Mouse (Mus musculus) lung, postnatal 0 days (tissue): ENCODE measurements around the gene Khdc1a. TPM values are rescaled to one million over a fixed set of nuclear protein-coding genes. Genes with fewer than 3 reads are reported as not detected.
"Not testable (repeated sequence)": the region's sequence is repeated elsewhere in the genome, so short reads cannot be mapped to it uniquely, and the experiment has no call there.

ENCODE experiments used
- ATAC-seq: fragments of 200-750 bp; cut with Nextera tagmentation; 2 replicates; pipeline ENCODE4 v1.8.0; 2017; ENCODE audit warnings: moderate library complexity
- DNase-seq: peaks from one replicate; pipeline ENCODE4 v3.0.0-alpha.2; 2016; ENCODE audit warnings: low spot score
- H3K27ac ChIP-seq: fragments of 300-500 bp; sonication (generic); 2 replicates; pipeline ENCODE4 v1.5.1; 2014; ENCODE audit warnings: antibody characterized with exemption, mild to moderate bottlenecking, low read length, mixed read lengths
- H3K27me3 ChIP-seq: fragments of 300-500 bp; sonication (generic); replicated peaks from 2 replicates; pipeline ENCODE4 v1.6.1; 2014; ENCODE audit warnings: low read length, mixed read lengths; ENCODE audit not compliant: insufficient read depth
- H3K36me3 ChIP-seq: fragments of 300-500 bp; sonication (generic); 2 replicates; pipeline ENCODE4 v1.6.1; 2014; ENCODE audit warnings: low read length, mixed read lengths; ENCODE audit not compliant: insufficient read depth
- H3K4me1 ChIP-seq: fragments of 300-500 bp; sonication (generic); 2 replicates; pipeline ENCODE4 v1.6.1; 2014; ENCODE audit warnings: antibody characterized with exemption, low read depth, low read length, mixed read lengths; ENCODE audit not compliant: insufficient read depth
- H3K4me2 ChIP-seq: fragments of 300-500 bp; sonication (generic); replicated peaks from 2 replicates; pipeline ENCODE4 v1.6.1; 2014; ENCODE audit warnings: low read depth, mild to moderate bottlenecking, low read length, moderate library complexity, mixed read lengths
- H3K4me3 ChIP-seq: fragments of 300-500 bp; sonication (generic); 2 replicates; pipeline ENCODE4 v1.5.1; 2014; ENCODE audit warnings: low read depth, low read length
- H3K9ac ChIP-seq: fragments of 300-500 bp; sonication (generic); replicated peaks from 2 replicates; pipeline ENCODE4 v1.6.1; 2014; ENCODE audit warnings: low read depth, mild to moderate bottlenecking
- H3K9me3 ChIP-seq: fragments of 300-500 bp; sonication (generic); 2 replicates; pipeline ENCODE4 v1.6.1; 2016; ENCODE audit warnings: low read length, mixed read lengths
- CTCF ChIP-seq: IDR thresholded peaks from 2 replicates; pipeline ENCODE4 v1.5.1; 2016; ENCODE audit warnings: antibody characterized with exemption, mild to moderate bottlenecking
- EP300 ChIP-seq: IDR thresholded peaks from 2 replicates; pipeline ENCODE4 v1.6.1; 2016; ENCODE audit warnings: antibody characterized with exemption, mild to moderate bottlenecking, control low read depth
- WGBS: fragments of 180-500 bp; shearing (Covaris S2); extraction: QIAGEN DNeasy Blood & Tissue Kit; methylation state at CpG from one replicate; pipeline ENCODE4 v1.1.7; 2014; 5-methylcytosine and 5-hydroxymethylcytosine counted together
- polyA plus RNA-seq: library from polyadenylated mRNA; unstranded; fragments of >200 nt; fragmentation: Nextera tagmentation; extraction: Ambion mirVana; gene quantifications from 2 replicates; pipeline ENCODE4 v1.2.1, GENCODE M21; 2015

Gene Khdc1a
- polyA plus RNA-seq, 1 experiment from 2014 or later, result not detected

DNA sequence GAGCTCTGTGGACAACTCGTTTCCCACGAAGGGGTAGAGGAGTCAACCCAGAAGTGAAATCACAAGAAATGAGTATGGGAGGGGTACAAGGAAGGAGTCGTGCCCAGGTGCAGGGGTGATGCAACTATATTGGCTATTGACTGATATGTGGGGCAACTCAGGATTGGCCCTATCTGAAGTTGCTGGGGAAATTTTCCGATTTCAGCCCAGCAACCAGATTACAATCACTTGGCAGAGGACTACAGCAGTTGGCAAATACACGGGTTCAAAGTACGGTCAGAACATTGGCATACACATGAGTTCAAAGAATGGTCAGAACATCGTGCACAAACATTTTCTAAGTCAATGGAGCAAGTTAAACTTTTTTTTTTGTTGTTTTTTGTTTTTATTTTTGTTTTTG lies 22.7 kb upstream of the Khdc1a start:
- WGBS, result 86% methylated on average over 7 of the region's 7 CpGs
- no peak overlapping the region for H3K4me3 ChIP-seq
- H3K4me2 ChIP-seq, result no peak overlapping the region
- no peak overlapping the region for H3K9ac ChIP-seq
- no peaks in the 10 kb centered on the region for H3K36me3 ChIP-seq
- DNase-seq (peak; percentile 13), ATAC-seq (no peak)
- no peak overlapping the region for H3K27ac ChIP-seq
- H3K4me1 ChIP-seq, result no peaks in the 10 kb centered on the region
- no peak for TF ChIP-seq CTCF
- TF ChIP-seq EP300, result peak; percentile 9; the same call in 1 of the 2 replicates
- no peaks in the 10 kb centered on the region for H3K27me3 ChIP-seq
- no peaks in the 10 kb centered on the region for H3K9me3 ChIP-seq

DNA sequence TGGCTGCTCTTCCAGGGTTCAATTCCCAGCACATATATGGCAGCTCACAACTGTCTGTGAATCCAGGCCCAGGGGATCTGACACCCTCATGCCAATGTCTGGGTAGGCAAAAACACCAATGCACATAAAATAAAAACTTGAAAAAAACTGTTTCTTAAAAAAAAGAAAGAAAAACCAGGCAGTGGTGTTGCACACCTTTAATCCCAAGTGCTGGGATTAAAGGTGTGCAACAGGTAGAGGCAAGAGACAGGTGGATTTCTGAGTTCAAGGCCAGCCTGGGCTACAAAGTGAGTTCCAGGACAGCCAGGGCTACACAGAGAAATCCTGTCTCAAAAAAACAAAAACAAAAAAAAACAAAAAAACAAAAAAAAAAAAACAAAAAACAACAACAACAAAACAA lies 18.3 kb upstream of the Khdc1a start:
- not testable (repeated sequence) for H3K36me3 ChIP-seq, H3K4me3 ChIP-seq, H3K9ac ChIP-seq, H3K27ac ChIP-seq, H3K27me3 ChIP-seq, DNase-seq, H3K4me2 ChIP-seq, H3K4me1 ChIP-seq, ATAC-seq, H3K9me3 ChIP-seq

DNA sequence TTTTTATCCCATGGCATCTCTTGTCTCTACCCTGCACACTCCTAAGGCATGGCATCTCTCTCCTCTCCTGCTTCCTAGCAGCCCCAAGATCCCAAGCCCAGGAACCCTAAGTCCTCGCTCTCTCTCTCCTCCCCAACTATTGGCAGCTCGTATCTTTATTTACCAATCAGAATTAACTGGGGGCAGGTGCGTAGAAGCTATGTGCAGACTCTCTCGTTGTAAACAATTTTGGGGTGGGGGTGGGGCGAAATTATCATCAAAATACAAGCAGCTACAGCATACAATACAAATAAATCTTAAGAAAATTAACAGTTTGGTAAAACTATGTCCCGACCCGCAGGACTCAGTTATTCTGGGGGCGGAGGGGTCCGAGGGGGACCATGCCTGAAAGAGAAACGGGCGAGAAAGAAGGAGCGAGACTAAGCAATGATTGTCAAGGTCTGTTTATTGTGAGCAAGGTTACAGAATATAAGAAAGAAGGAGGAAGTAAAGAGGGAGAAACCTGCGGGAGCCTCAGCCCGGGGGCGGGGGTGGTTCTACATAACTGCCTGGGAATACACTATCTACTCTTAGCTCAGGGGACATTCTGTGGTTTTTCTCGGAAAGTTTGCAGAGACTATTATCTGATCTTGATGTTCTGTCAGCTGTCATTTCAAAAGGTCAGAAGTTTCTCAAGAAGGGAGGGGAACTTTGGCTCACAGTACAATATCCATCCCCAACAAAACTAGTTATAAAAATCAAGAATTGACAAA lies 16.0 kb upstream of the Khdc1a start:
- Histone ChIP-seq H3K36me3 (no peaks in the 10 kb centered on the region), H3K9ac (no peak overlapping the region), H3K27me3 (no peaks in the 10 kb centered on the region), H3K4me3 (no peak overlapping the region), H3K4me1 (no peaks in the 10 kb centered on the region), H3K9me3 (no peaks in the 10 kb centered on the region), H3K27ac (no peak overlapping the region), H3K4me2 (no peak overlapping the region)
- ATAC-seq, result peak; percentile 67
- TF ChIP-seq EP300, result peak; percentile 74
- no peak for TF ChIP-seq CTCF
- DNase-seq, result peak; percentile 70
- WGBS, result 71% methylated on average over 16 of the region's 16 CpGs

DNA sequence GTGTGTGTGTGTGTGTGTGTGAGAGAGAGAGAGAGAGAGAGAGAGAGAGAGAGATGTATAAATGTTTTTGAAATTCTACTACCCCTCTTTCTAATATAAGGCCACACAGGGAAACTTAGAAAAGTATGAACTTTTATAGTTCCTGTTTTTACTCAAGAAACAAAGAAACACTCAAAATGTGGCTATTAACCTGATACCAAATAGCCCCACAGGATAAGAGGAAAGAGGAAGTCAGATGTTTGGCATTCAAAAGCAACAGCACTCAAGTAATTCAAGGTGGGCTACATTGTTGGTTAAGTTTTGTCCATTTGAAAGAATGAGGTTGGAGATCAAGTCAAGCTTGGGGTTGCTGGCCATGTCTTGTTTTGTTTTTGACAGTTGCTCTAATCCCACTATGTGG lies 13.6 kb upstream of the Khdc1a start:
- ATAC-seq, result no peak
- H3K36me3 ChIP-seq, result no peaks in the 10 kb centered on the region
- no peaks in the 10 kb centered on the region for H3K4me1 ChIP-seq

DNA sequence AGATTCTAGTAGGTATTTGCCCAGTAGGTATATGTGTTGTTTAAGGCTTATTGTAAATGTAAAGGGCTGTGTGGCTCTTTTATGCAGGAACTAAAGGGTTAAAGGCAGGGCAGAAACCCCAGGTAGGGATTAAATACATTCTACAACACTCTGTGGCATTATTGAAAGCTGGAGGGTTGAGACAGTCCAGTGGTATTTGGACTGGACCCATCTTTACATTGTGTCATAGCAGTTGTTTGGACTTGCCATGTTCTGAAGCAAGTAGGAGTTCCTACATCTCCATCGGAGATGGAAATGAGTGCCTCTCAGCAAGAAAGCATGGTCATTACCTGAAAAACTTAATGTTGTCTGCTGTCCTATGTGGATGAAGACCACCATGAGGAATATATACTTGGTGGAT lies 8.7 kb upstream of the Khdc1a start:
- Histone ChIP-seq H3K4me1 (no peaks in the 10 kb centered on the region), H3K4me3 (no peak overlapping the region), H3K9ac (no peak overlapping the region), H3K27ac (no peak overlapping the region), H3K27me3 (no peaks in the 10 kb centered on the region), H3K4me2 (no peak overlapping the region), H3K9me3 (no peaks in the 10 kb centered on the region), H3K36me3 (no peaks in the 10 kb centered on the region)
- WGBS, result 96% methylated on average over 1 of the region's 1 CpGs
- ATAC-seq (no peak), DNase-seq (no peak)
- TF ChIP-seq CTCF (no peak), EP300 (no peak)

More for the DNA sequence above, 13.6 kb upstream of the Khdc1a start:
- Histone ChIP-seq H3K9ac (no peak overlapping the region), H3K27ac (no peak overlapping the region), H3K4me2 (no peak overlapping the region), H3K9me3 (no peaks in the 10 kb centered on the region), H3K4me3 (no peak overlapping the region), H3K27me3 (no peaks in the 10 kb centered on the region)
- no peak for DNase-seq
- TF ChIP-seq CTCF (no peak), EP300 (no peak)

DNA sequence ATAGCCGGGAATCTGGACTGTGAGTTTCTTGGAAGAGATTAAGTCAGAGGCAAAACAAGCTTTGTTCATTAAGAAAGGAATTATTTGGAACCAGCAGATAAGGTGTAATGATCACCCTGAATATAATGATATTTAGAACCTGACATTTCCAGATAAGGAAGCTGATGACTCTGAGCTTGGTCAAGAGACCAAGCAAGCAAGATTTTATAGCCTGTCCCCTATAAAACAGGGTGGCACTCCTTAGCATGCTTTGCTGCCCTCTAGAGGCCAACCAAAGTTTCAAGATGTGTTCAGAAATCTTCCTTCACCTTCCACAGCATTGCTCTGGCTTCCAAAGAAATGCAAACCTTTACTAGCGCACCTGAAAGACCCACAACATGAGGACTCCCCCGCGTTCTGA lies 5.2 kb upstream of the Khdc1a start:
- H3K27me3 ChIP-seq, result no peaks in the 10 kb centered on the region
- no peaks in the 10 kb centered on the region for H3K36me3 ChIP-seq
- peak; percentile 81 for TF ChIP-seq CTCF
- no peak for TF ChIP-seq EP300
- no peak overlapping the region for H3K9ac ChIP-seq
- WGBS, result 57% methylated on average over 4 of the region's 4 CpGs
- ATAC-seq (peak; percentile 44), DNase-seq (peak; percentile 77)
- H3K4me3 ChIP-seq, result no peak overlapping the region
- no peaks in the 10 kb centered on the region for H3K9me3 ChIP-seq
- H3K27ac ChIP-seq, result no peak overlapping the region
- H3K4me1 ChIP-seq, result no peaks in the 10 kb centered on the region
- no peak overlapping the region for H3K4me2 ChIP-seq

DNA sequence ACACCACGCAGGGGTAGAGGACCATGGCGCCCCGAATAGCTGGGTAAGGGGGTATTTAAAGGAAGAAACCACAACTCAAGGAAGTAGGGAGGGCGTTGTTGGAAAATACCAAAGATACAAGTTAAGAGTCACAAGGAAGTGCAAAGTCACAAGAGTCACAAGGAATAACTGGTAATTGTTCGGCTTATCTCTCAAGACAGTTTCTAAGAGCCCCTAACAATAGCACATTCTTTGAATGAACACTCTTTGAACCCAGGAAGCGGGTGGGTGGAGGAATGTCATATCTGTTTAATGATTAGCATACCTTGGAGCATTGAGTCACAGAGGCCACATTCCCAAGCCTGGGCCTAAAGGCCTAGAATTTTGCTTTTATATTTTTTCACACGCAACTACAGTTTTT lies 4.7 kb upstream of the Khdc1a start:
- H3K4me2 ChIP-seq, DNase-seq, H3K4me3 ChIP-seq, ATAC-seq, H3K9me3 ChIP-seq, H3K4me1 ChIP-seq, H3K27me3 ChIP-seq, H3K36me3 ChIP-seq, H3K27ac ChIP-seq, H3K9ac ChIP-seq: not testable (repeated sequence)
- WGBS, result 62% methylated on average over 7 of the region's 7 CpGs

DNA sequence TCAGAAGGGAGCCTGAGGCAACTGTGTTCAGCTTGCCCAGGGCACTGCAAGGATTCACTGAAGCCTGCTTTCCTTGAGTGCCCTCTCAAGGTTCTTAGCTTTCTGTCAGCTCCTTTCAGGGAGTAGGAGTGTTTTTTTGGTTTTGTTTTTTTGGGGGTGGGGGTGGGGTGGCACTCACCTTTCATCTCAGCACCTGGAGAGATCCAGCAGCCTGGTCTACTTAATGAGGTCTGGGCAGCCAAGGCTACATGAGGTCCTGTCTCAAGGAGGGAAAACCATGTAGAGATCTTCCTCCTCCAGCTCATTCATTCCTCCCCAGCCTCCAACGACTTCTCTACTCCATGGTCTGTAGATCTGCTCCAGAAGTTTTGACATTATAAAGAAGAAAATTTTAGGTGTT lies 18.6 kb downstream of the Khdc1a start, which contains the start of gene Khdc1c:
Khdc1c (plus strand) TSS at position 301 of the 400 bp plus-strand sequence.
- WGBS, result 68% methylated on average over 1 of the region's 1 CpGs

More for the DNA sequence above, 18.6 kb downstream of the Khdc1a start, which contains the start of gene Khdc1c:
- DNase-seq, H3K27ac ChIP-seq, H3K9me3 ChIP-seq, H3K27me3 ChIP-seq, H3K4me1 ChIP-seq, ATAC-seq, H3K4me2 ChIP-seq, H3K36me3 ChIP-seq, H3K9ac ChIP-seq, H3K4me3 ChIP-seq: not testable (repeated sequence)
